In the genomic region with DNA sequence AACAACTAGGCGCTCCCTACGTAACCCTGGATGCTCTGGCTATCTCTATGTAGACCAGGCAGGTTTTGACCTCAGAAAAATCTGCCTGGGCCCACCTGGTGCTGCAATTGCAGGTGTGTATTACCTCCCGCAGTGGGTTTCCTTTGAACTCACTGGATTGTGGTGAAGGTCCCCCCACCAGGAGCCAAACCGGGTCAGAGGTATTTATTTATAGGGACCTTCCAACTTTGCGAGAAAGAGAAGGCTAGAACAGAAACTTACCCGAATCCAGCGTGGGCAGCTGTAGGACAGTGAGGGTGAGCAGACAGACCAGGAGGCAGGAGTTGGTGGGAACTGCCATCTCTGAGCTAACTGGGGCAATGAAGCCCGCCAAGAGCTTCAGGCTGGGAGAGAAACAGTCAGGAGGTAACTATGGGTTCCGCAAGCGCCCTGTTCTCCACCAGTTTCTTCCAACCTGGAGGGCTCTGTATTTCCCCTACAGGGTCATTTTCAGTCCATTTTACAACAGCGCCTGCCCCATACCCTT, we compare ENCODE assay signal across 9 mouse cellular contexts. TPM values are rescaled to one million over a fixed set of nuclear protein-coding genes. Genes with fewer than 3 reads are reported as not detected.
A peak's percentile ranks its signal among the peaks of the same experiment; 100 is the strongest.
DNase-seq lines count a peak whose midpoint lies in the region; ATAC-seq and TF ChIP-seq lines count a peak whose summit lies in the region.
"Had no signal": no experiment of that assay in that cellular context is flagged by ENCODE, and none has a peak within 500 bp of the region (broad histone marks: within the 10 kb centered on the region; RNA-seq: fewer than 3 reads in every experiment).

No protein-coding gene starts in this region.

- no peak overlapping the region for H3K27ac ChIP-seq in gastrocnemius, adult 2 months
- no peak overlapping the region for H3K27ac ChIP-seq in heart, embryonic 14.5 days (replicated peaks in 1 of 2; ENCODE audit: control insufficient read depth in 1 of 2, insufficient read depth in 1 of 2, low read depth in 2 of 2, low read length in 2 of 2)
- H3K27ac ChIP-seq in liver, postnatal 0 days (ENCODE audit: low read depth), result peak overlapping the region; percentile 44; the same call in 1 of the 2 replicates

- DNase-seq in gastrocnemius, adult 2 months, result no peak
- no peak for DNase-seq in gastrocnemius, postnatal 14 days
- DNase-seq in Muller cell, postnatal 12 days (ENCODE audit: inconsistent ontology term), result peak; percentile 17
- DNase-seq in liver, postnatal 0 days, result peak; percentile 26
- peak; percentile 22 for DNase-seq in thymus, postnatal 25 days
- no peak for DNase-seq in adrenal gland, postnatal 4 days (ENCODE audit: low spot score in 2 of 2)
- DNase-seq in urinary bladder, postnatal 4 days (ENCODE audit: low spot score in 2 of 2), result no peak

- TF ChIP-seq EP300 in liver, postnatal 0 days (IDR thresholded peaks at IDR 0.05; ENCODE audit: low read depth), result no peak

- no peak for TF ChIP-seq CTCF in gastrocnemius, adult 2 months (IDR thresholded peaks at IDR 0.05)
- no peak for TF ChIP-seq CTCF in liver, postnatal 0 days (IDR thresholded peaks at IDR 0.05; ENCODE audit: low read depth)

- H3K36me3 ChIP-seq in heart, embryonic 14.5 days (ENCODE audit: control insufficient read depth, insufficient read depth, low read length), result no peaks in the 10 kb centered on the region
- H3K36me3 ChIP-seq in liver, postnatal 0 days (replicated peaks; ENCODE audit: insufficient read depth, low read length), result no peaks in the 10 kb centered on the region

- peak overlapping the region; percentile 80 for H3K4me2 ChIP-seq in heart, embryonic 14.5 days (ENCODE audit: low read length)
- H3K4me2 ChIP-seq in liver, postnatal 0 days (ENCODE audit: low read depth, low read length), result peak overlapping the region; percentile 89

- H3K4me1 ChIP-seq in heart, embryonic 14.5 days (ENCODE audit: control insufficient read depth in 2 of 2, insufficient read depth in 2 of 2, low read length in 2 of 2), result peaks cover 3 to 16% of the 10 kb centered on the region in 2 experiments; a peak in 3 of 4 replicates
- peaks cover 28% of the 10 kb centered on the region for H3K4me1 ChIP-seq in liver, postnatal 0 days (ENCODE audit: insufficient read depth)

- H3K4me3 ChIP-seq in gastrocnemius, adult 2 months, result peak overlapping the region; percentile 76
- H3K4me3 ChIP-seq in heart, embryonic 14.5 days (ENCODE audit: control insufficient read depth in 1 of 2, insufficient read depth in 1 of 2, low read depth in 1 of 2, low read length in 2 of 2), result peak overlapping the region; percentile 62 to 66
- H3K4me3 ChIP-seq in liver, postnatal 0 days (ENCODE audit: low read depth, low read length), result peak overlapping the region; percentile 63

- H3K9me3 ChIP-seq in heart, embryonic 14.5 days (ENCODE audit: control insufficient read depth, low read length), result no peaks in the 10 kb centered on the region
- no peaks in the 10 kb centered on the region for H3K9me3 ChIP-seq in liver, postnatal 0 days (ENCODE audit: low read length)

- WGBS in heart, embryonic 14.5 days, result 3% methylated on average over 11 of the region's 11 CpGs
- 3% methylated on average over 11 of the region's 11 CpGs for WGBS in liver, postnatal 0 days (ENCODE audit: insufficient replicate concordance)

- H3K27me3 ChIP-seq in heart, embryonic 14.5 days (ENCODE audit: control insufficient read depth, insufficient read depth, low read length), result no peaks in the 10 kb centered on the region
- no peaks in the 10 kb centered on the region for H3K27me3 ChIP-seq in liver, postnatal 0 days (ENCODE audit: insufficient read depth, low read length)

- intact Hi-C loops in gastrocnemius, adult 2 months (cut with DNase I), result no loop called here
- intact Hi-C loops in gastrocnemius, postnatal 14 days (cut with DNase I; ENCODE audit: low total_unique reads), result no loop called here

- H3K9ac ChIP-seq in heart, embryonic 14.5 days (ENCODE audit: low read length), result peak overlapping the region; percentile 76
- peak overlapping the region; percentile 74 for H3K9ac ChIP-seq in liver, postnatal 0 days (replicated peaks)

- ATAC-seq in heart, embryonic 14.5 days (ENCODE audit: insufficient number of reproducible peaks, insufficient read depth, low FRiP score, low read depth), result no peak
- ATAC-seq in liver, postnatal 0 days, result 0 out of 2 replicates have a peak, but pooled peaks have one; percentile 14

RNA-seq across cellular contexts. Expression of gene Btn1a1, which starts 0.8 kb away (rescaled TPM):
- not detected for total RNA-seq in gastrocnemius, adult 2 months (2021)
- total RNA-seq in gastrocnemius, postnatal 14 days (2021), result not detected
- 1.7 and 1.9 TPM in 2 replicates for polyA plus RNA-seq in heart, embryonic 14.5 days (2014; fragmentation: Nextera tagmentation; extraction: Ambion mirVana)
- polyA plus RNA-seq in liver, postnatal 0 days (2015; fragmentation: Nextera tagmentation; extraction: Ambion mirVana), result 0.92 and 0.96 TPM in 2 replicates
- under 1 TPM; 0.20 to 0.87 TPM for total RNA-seq in adrenal gland, postnatal 4 days (2021)
- total RNA-seq: left cerebral cortex, postnatal 25 days had no signal

RNA-seq across cellular contexts. Expression of gene Btn2a2, which starts 23.8 kb away (rescaled TPM):
- total RNA-seq in gastrocnemius, adult 2 months (2021), result not detected
- not detected for total RNA-seq in gastrocnemius, postnatal 14 days (2021)
- 0.40 and 0.43 TPM in 2 replicates for polyA plus RNA-seq in heart, embryonic 14.5 days (2014; fragmentation: Nextera tagmentation; extraction: Ambion mirVana)
- not detected in 2 replicates for polyA plus RNA-seq in liver, postnatal 0 days (2015; fragmentation: Nextera tagmentation; extraction: Ambion mirVana)
- total RNA-seq in adrenal gland, postnatal 4 days (2021), result under 1 TPM in 1 of 2 experiments, not detected in 1; 0.17 TPM

RNA-seq across cellular contexts. Expression of gene Abt1, which starts 41.2 kb away (rescaled TPM):
- total RNA-seq in gastrocnemius, adult 2 months (2021), result 1 to 10 TPM; 3.6 to 3.9 TPM
- total RNA-seq in gastrocnemius, postnatal 14 days (2021), result 1 to 10 TPM; 4.5 to 4.7 TPM
- polyA plus RNA-seq in heart, embryonic 14.5 days (2014; fragmentation: Nextera tagmentation; extraction: Ambion mirVana), result 8.3 and 9.1 TPM in 2 replicates
- 4.3 and 4.8 TPM in 2 replicates for polyA plus RNA-seq in liver, postnatal 0 days (2015; fragmentation: Nextera tagmentation; extraction: Ambion mirVana)
- total RNA-seq in adrenal gland, postnatal 4 days (2021), result 1 to 10 TPM; 7.9 to 8.9 TPM

Comparison
In these comparisons a context has a peak if more than half of its experiments do, and no peak if none do; other contexts are left out.
1. DNase-seq: peak in Muller cell, postnatal 12 days (single experiment), liver, postnatal 0 days (single experiment) and thymus, postnatal 25 days (single experiment); none in gastrocnemius, adult 2 months (single experiment), gastrocnemius, postnatal 14 days (single experiment), adrenal gland, postnatal 4 days (0 of 2) and urinary bladder, postnatal 4 days (0 of 2).
2. Peak in every context shown above with its lines, with median percentiles within 50 percentile points of each other: H3K4me3 ChIP-seq.